Mouse (Mus musculus): ENCODE measurements around the gene Rtn1. TPM values are rescaled to one million over a fixed set of nuclear protein-coding genes. Genes with fewer than 3 reads are reported as not detected.

Gene Rtn1
- polyA plus RNA-seq, 1 experiment from 2014 or later, result 69.3 TPM

DNA sequence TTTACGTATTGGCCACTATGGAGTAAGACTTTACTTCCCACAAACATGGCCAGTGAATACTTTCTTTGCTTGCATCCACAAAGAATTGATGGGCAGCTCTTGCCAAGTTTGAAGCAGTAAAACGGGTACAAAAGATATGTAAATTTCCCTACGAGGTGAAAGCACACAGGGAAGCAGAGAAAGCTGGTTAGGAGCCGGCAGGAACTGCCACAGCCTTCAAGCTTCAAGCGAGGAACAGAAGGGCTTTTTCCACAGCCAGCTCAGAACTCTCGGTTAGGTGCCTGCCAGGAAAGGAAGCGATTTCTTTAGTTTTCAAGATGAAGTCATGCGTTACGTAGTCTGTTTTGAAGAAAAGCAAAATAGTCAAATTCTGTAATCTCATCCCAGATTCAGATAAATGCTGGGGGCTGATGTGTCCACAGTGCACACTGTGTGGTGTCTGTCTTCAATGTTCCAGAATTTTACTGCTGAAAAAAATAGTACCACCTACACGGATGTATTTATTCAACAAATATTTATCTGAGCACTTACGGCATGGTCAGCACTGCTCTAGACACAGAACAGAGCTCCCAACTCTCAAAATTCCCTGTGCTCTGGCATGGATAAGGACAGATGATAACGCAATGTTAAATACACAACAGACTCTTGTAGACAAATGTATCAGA, 169.5 kb downstream of the Rtn1 start:
- Histone ChIP-seq H3K4me1 (ENCODE audit: control insufficient read depth, insufficient read depth, low read length) (no peaks in the 10 kb centered on the region), H3K36me3 (ENCODE audit: control insufficient read depth, insufficient read depth, low read length) (no peaks in the 10 kb centered on the region), H3K27ac (ENCODE audit: low read length) (no peak overlapping the region), H3K9me3 (ENCODE audit: control insufficient read depth, low read length) (no peaks in the 10 kb centered on the region), H3K4me2 (ENCODE audit: low read depth, low read length) (no peak overlapping the region), H3K27me3 (replicated peaks; ENCODE audit: control insufficient read depth, insufficient read depth, low read length) (peaks cover 11% of the 10 kb centered on the region; the same call in 1 of the 2 replicates), H3K4me3 (ENCODE audit: low read length) (no peak overlapping the region), H3K9ac (ENCODE audit: low read depth, low read length) (no peak overlapping the region)
- ATAC-seq, result no peak
- WGBS, result 40% methylated on average over 12 of the region's 12 CpGs

DNA sequence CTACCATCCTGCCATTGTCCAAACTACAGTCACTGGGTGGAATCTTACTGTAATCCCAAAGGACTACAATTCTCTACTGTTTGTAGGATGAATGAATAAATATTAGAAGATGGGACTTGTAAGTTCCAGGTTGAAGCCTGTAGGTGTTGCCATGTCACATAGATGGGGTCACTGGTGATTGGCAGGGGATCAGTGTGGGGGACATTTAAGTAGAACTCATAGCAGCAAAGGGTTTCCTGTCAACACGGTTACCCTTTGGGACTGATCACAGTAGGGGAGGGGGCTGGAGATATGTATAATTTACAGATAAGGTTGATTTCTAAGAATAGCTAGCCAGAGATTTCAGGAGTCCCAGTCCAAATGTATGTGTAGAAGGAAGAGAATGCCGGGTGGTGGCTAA, 171.6 kb downstream of the Rtn1 start:
- Histone ChIP-seq H3K36me3 (ENCODE audit: control insufficient read depth, insufficient read depth, low read length) (no peaks in the 10 kb centered on the region), H3K4me3 (ENCODE audit: low read length) (peak overlapping the region; percentile 44; the same call in 1 of the 2 replicates), H3K27me3 (replicated peaks; ENCODE audit: control insufficient read depth, insufficient read depth, low read length) (peaks cover 11% of the 10 kb centered on the region; the same call in 1 of the 2 replicates), H3K27ac (ENCODE audit: low read length) (no peak overlapping the region), H3K9ac (ENCODE audit: low read depth, low read length) (no peak overlapping the region), H3K9me3 (ENCODE audit: control insufficient read depth, low read length) (no peaks in the 10 kb centered on the region), H3K4me1 (ENCODE audit: control insufficient read depth, insufficient read depth, low read length) (no peaks in the 10 kb centered on the region), H3K4me2 (ENCODE audit: low read depth, low read length) (peak overlapping the region; percentile 90)
- ATAC-seq, result no peak
- 76% methylated on average over 2 of the region's 2 CpGs for WGBS

- peak; percentile 92 for ATAC-seq
- H3K27me3 ChIP-seq (replicated peaks; ENCODE audit: control insufficient read depth, insufficient read depth, low read length), result peaks cover 11% of the 10 kb centered on the region; the same call in 1 of the 2 replicates
- no peaks in the 10 kb centered on the region for H3K9me3 ChIP-seq (ENCODE audit: control insufficient read depth, low read length)
- peak overlapping the region; percentile 90 for H3K4me2 ChIP-seq (ENCODE audit: low read depth, low read length)
- no peak overlapping the region for H3K27ac ChIP-seq (ENCODE audit: low read length)
- H3K9ac ChIP-seq (ENCODE audit: low read depth, low read length), result peak overlapping the region; percentile 36; the same call in 1 of the 2 replicates
- no peaks in the 10 kb centered on the region for H3K4me1 ChIP-seq (ENCODE audit: control insufficient read depth, insufficient read depth, low read length)
- no peaks in the 10 kb centered on the region for H3K36me3 ChIP-seq (ENCODE audit: control insufficient read depth, insufficient read depth, low read length)
- H3K4me3 ChIP-seq (ENCODE audit: low read length), result peak overlapping the region; percentile 44
- WGBS, result under 1% methylated on average over 56 of the region's 56 CpGs
Observed at GRCm38 (mm10) chr12:72236564-72237011, 172.3 kb downstream of the Rtn1 start.

DNA sequence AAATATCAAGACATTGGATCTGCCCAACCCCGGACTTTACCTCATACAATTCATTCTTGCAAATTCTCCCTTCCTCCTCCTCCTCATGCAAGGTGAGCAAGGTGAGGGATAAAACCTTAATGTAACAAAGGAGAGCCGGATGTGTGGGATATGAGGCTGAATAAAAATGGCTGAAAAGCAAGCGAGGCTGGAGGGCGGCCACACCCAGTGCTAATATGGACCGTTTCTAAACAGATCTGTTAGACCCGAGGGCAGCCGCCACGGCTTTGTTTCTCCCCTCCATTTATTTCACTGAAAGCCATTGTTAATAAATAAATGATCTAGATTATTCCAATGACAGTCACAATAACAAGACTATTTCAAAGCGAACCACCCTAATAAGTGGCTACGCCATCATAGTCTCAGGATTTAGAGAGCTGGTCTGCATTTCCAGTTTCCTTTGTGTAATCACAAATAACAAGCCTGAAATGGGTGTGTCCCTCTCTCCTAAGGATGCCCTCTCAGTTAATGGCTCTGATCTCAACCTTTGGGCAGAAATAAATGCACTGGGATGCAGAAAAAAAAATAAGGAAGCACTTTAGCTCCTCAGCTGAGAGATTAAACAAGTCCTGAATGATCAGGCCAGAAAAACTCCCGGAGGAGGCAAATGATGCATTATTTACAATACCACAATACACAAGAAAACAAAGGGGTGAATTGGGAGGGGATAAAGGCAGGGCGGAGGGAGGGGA, 173.1 kb downstream of the Rtn1 start:
- Histone ChIP-seq H3K27ac (ENCODE audit: low read length) (no peak overlapping the region), H3K9me3 (ENCODE audit: control insufficient read depth, low read length) (no peaks in the 10 kb centered on the region), H3K4me2 (ENCODE audit: low read depth, low read length) (peak overlapping the region; percentile 90; the same call in 1 of the 2 replicates), H3K4me1 (ENCODE audit: control insufficient read depth, insufficient read depth, low read length) (no peaks in the 10 kb centered on the region), H3K9ac (ENCODE audit: low read depth, low read length) (peak overlapping the region; percentile 36; the same call in 1 of the 2 replicates), H3K36me3 (ENCODE audit: control insufficient read depth, insufficient read depth, low read length) (no peaks in the 10 kb centered on the region), H3K27me3 (replicated peaks; ENCODE audit: control insufficient read depth, insufficient read depth, low read length) (peaks cover 11% of the 10 kb centered on the region; the same call in 1 of the 2 replicates), H3K4me3 (ENCODE audit: low read length) (peak overlapping the region; percentile 44)
- WGBS, result 44% methylated on average over 12 of the region's 12 CpGs
- ATAC-seq, result no peak

GRCm38 (mm10) chr12:72234966-72235365, 173.9 kb downstream of the Rtn1 start:
- no peak for ATAC-seq
- Histone ChIP-seq H3K9me3 (ENCODE audit: control insufficient read depth, low read length) (no peaks in the 10 kb centered on the region), H3K4me2 (ENCODE audit: low read depth, low read length) (no peak overlapping the region), H3K4me3 (ENCODE audit: low read length) (no peak overlapping the region), H3K27ac (ENCODE audit: low read length) (no peak overlapping the region), H3K9ac (ENCODE audit: low read depth, low read length) (no peak overlapping the region), H3K36me3 (ENCODE audit: control insufficient read depth, insufficient read depth, low read length) (no peaks in the 10 kb centered on the region), H3K4me1 (ENCODE audit: control insufficient read depth, insufficient read depth, low read length) (no peaks in the 10 kb centered on the region), H3K27me3 (replicated peaks; ENCODE audit: control insufficient read depth, insufficient read depth, low read length) (peaks cover 11% of the 10 kb centered on the region; the same call in 1 of the 2 replicates)
- 87% methylated on average over 9 of the region's 9 CpGs for WGBS

- H3K9ac ChIP-seq (ENCODE audit: low read depth, low read length), result no peak overlapping the region
- H3K4me1 ChIP-seq (ENCODE audit: control insufficient read depth, insufficient read depth, low read length), result no peaks in the 10 kb centered on the region
- H3K4me2 ChIP-seq (ENCODE audit: low read depth, low read length), result no peak overlapping the region
- WGBS, result 89% methylated on average over 3 of the region's 3 CpGs
- no peaks in the 10 kb centered on the region for H3K36me3 ChIP-seq (ENCODE audit: control insufficient read depth, insufficient read depth, low read length)
- no peak for ATAC-seq
- H3K4me3 ChIP-seq (ENCODE audit: low read length), result no peak overlapping the region
- H3K27ac ChIP-seq (ENCODE audit: low read length), result no peak overlapping the region
- H3K27me3 ChIP-seq (replicated peaks; ENCODE audit: control insufficient read depth, insufficient read depth, low read length), result peaks cover 11% of the 10 kb centered on the region; the same call in 1 of the 2 replicates
- H3K9me3 ChIP-seq (ENCODE audit: control insufficient read depth, low read length), result no peaks in the 10 kb centered on the region
Observed at GRCm38 (mm10) chr12:72234151-72234550, 174.7 kb downstream of the Rtn1 start.

- peaks cover 7% of the 10 kb centered on the region; the same call in 1 of the 2 replicates for H3K27me3 ChIP-seq (replicated peaks; ENCODE audit: control insufficient read depth, insufficient read depth, low read length)
- no peak overlapping the region for H3K4me3 ChIP-seq (ENCODE audit: low read length)
- H3K36me3 ChIP-seq (ENCODE audit: control insufficient read depth, insufficient read depth, low read length), result no peaks in the 10 kb centered on the region
- 77% methylated on average over 19 of the region's 19 CpGs for WGBS
- no peak overlapping the region for H3K9ac ChIP-seq (ENCODE audit: low read depth, low read length)
- H3K27ac ChIP-seq (ENCODE audit: low read length), result no peak overlapping the region
- no peaks in the 10 kb centered on the region for H3K4me1 ChIP-seq (ENCODE audit: control insufficient read depth, insufficient read depth, low read length)
- ATAC-seq, result no peak
- no peak overlapping the region for H3K4me2 ChIP-seq (ENCODE audit: low read depth, low read length)
- H3K9me3 ChIP-seq (ENCODE audit: control insufficient read depth, low read length), result no peaks in the 10 kb centered on the region
Observed at GRCm38 (mm10) chr12:72232826-72233790, 175.7 kb downstream of the Rtn1 start.

DNA sequence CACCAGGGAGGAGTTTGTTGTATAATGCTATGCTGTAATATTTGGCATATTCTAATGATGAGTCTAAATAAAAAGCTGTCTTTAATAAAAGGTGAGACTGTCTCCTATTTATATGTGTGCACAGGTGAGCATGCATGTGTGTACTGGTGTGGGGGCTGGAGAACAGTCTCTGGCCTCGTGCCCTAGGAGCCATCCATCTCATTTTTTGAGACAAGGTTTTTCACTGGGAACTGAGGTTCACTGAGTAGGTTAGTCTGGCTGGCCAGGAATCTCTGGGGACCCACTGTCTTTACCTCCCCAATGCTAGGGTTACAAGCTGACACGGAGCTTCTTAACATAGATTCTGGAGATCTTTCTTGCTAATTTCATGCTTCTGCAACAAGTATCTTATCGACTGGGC, 176.7 kb downstream of the Rtn1 start:
- no peak overlapping the region for H3K4me3 ChIP-seq (ENCODE audit: low read length)
- 78% methylated on average over 3 of the region's 3 CpGs for WGBS
- no peaks in the 10 kb centered on the region for H3K36me3 ChIP-seq (ENCODE audit: control insufficient read depth, insufficient read depth, low read length)
- H3K4me1 ChIP-seq (ENCODE audit: control insufficient read depth, insufficient read depth, low read length), result no peaks in the 10 kb centered on the region
- no peak overlapping the region for H3K4me2 ChIP-seq (ENCODE audit: low read depth, low read length)
- peaks cover 7% of the 10 kb centered on the region; the same call in 1 of the 2 replicates for H3K27me3 ChIP-seq (replicated peaks; ENCODE audit: control insufficient read depth, insufficient read depth, low read length)
- no peaks in the 10 kb centered on the region for H3K9me3 ChIP-seq (ENCODE audit: control insufficient read depth, low read length)
- ATAC-seq, result no peak
- no peak overlapping the region for H3K9ac ChIP-seq (ENCODE audit: low read depth, low read length)
- H3K27ac ChIP-seq (ENCODE audit: low read length), result no peak overlapping the region

Measured in intestine, embryonic 16.5 days (tissue).